23 mouse cellular contexts compared by ENCODE assay signal in the genomic region with DNA sequence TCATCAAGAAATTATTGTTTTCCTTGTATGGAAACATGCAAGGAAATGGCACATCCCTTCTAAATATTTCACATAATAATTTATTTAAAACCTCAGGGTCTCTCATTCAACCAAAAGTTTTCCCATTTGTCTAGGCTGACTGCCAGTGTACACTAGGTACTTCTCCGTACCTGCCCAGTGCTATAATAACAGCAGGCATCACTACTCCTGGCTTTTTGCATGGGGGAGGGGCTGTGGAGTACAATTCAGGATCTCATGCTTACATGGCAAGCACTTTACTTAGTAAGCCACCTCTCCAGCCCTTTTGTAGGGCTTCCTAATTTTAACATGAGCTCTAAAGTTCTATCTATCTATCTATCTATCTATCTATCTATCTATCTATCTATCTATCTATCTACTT.
"Had no signal": no experiment of that assay in that cellular context is flagged by ENCODE, and none has a peak within 500 bp of the region (broad histone marks: within the 10 kb centered on the region; RNA-seq: fewer than 3 reads in every experiment).

No protein-coding gene starts in this region.

- H3K4me2 ChIP-seq: heart, embryonic 12.5 days; hindbrain, embryonic 13.5 days; hindbrain, embryonic 15.5 days; kidney, embryonic 15.5 days; limb, embryonic 13.5 days had no signal

- H3K9ac ChIP-seq: forebrain, postnatal 0 days; heart, embryonic 12.5 days; hindbrain, embryonic 13.5 days; hindbrain, embryonic 15.5 days; kidney, embryonic 15.5 days; limb, embryonic 13.5 days had no signal

- H3K9me3 ChIP-seq: heart, embryonic 10.5 days; heart, embryonic 12.5 days; hindbrain, embryonic 13.5 days; hindbrain, embryonic 15.5 days; kidney, embryonic 15.5 days; limb, embryonic 13.5 days had no signal

- H3K27me3 ChIP-seq: heart, embryonic 12.5 days; hindbrain, embryonic 13.5 days; hindbrain, embryonic 15.5 days; kidney, embryonic 15.5 days; limb, embryonic 13.5 days had no signal

- H3K36me3 ChIP-seq: heart, embryonic 10.5 days; heart, embryonic 12.5 days; hindbrain, embryonic 13.5 days; hindbrain, embryonic 15.5 days; kidney, embryonic 15.5 days; limb, embryonic 13.5 days had no signal

- H3K27ac ChIP-seq: heart, embryonic 10.5 days; hindbrain, embryonic 13.5 days; hindbrain, embryonic 15.5 days; hindbrain, postnatal 0 days; kidney, embryonic 15.5 days; kidney, postnatal 0 days; limb, embryonic 13.5 days had no signal

- H3K4me1 ChIP-seq: heart, embryonic 10.5 days; heart, embryonic 12.5 days; hindbrain, embryonic 13.5 days; hindbrain, embryonic 15.5 days; limb, embryonic 13.5 days had no signal

- H3K4me3 ChIP-seq: heart, embryonic 10.5 days; heart, embryonic 12.5 days; hindbrain, embryonic 13.5 days; hindbrain, embryonic 15.5 days; kidney, embryonic 15.5 days; limb, embryonic 13.5 days had no signal

- ATAC-seq: forebrain, postnatal 0 days; hindbrain, postnatal 0 days; intestine, embryonic 16.5 days had no signal

- DNase-seq: forebrain, postnatal 0 days; gastrocnemius, postnatal 14 days; gastrocnemius, postnatal 36 days; heart, adult 18-20 months; heart, postnatal 14 days; heart, postnatal 36 days; kidney, adult 11 months; kidney, adult 2 months; kidney, adult 9 months; kidney, postnatal 14 days; kidney, postnatal 36 days; layer of hippocampus, adult 9-11 months; layer of hippocampus, postnatal 36 days; left cerebral cortex, postnatal 4 days had no signal
